Mouse (Mus musculus) erythroblast, embryonic 14.5 days (primary cell): ENCODE measurements around the gene Lipc.

Source experiments
- GATA1 ChIP-seq: IDR thresholded peaks from 2 replicates; pipeline ENCODE4 v1.6.1; 2012; ENCODE audit warnings: low read length, inconsistent platforms, mixed read lengths
- TAL1 ChIP-seq: IDR thresholded peaks from 3 replicates; pipeline ENCODE4 v1.6.1; 2012; ENCODE audit warnings: low read length, inconsistent platforms, mixed read lengths

- TF ChIP-seq TAL1, result no peak
- TF ChIP-seq GATA1, result no peak
These were observed 24.3 kb downstream of the Lipc start for GRCm38 (mm10) chr9:70927701-70928100.
